Mouse (Mus musculus): ENCODE measurements around the gene Egfem1.

The Egfem1 gene

GRCm38 (mm10) chr3:29342223-29342791 lies 260.5 kb downstream of the Egfem1 start:
- DNase-seq (ENCODE audit: low spot score in 2 of 2), result no peak

GRCm38 (mm10) chr3:29345805-29346204 lies 264.0 kb downstream of the Egfem1 start:
- no peak for DNase-seq (ENCODE audit: low spot score in 2 of 2)

- no peak for DNase-seq (ENCODE audit: low spot score in 2 of 2)
Observed at GRCm38 (mm10) chr3:29366907-29367306, 285.1 kb downstream of the Egfem1 start.

- no peak for DNase-seq (ENCODE audit: low spot score in 2 of 2)
Observed at GRCm38 (mm10) chr3:29370519-29370918, 288.7 kb downstream of the Egfem1 start.

GRCm38 (mm10) chr3:29381255-29381654 lies 299.4 kb downstream of the Egfem1 start:
- no peak for DNase-seq (ENCODE audit: low spot score in 2 of 2)

- peak in 1 of 2 experiments; percentile 17 for DNase-seq (ENCODE audit: low spot score in 2 of 2)
Observed at GRCm38 (mm10) chr3:29399064-29399463, 317.2 kb downstream of the Egfem1 start.

GRCm38 (mm10) chr3:29421634-29422033 lies 339.8 kb downstream of the Egfem1 start:
- DNase-seq (ENCODE audit: low spot score in 2 of 2), result no peak

- no peak for DNase-seq (ENCODE audit: low spot score in 2 of 2)
Observed at GRCm38 (mm10) chr3:29432109-29433091, 350.6 kb downstream of the Egfem1 start.

- DNase-seq (ENCODE audit: low spot score in 2 of 2), result no peak
Observed at GRCm38 (mm10) chr3:29443024-29443423, 361.2 kb downstream of the Egfem1 start.

- DNase-seq (ENCODE audit: low spot score in 2 of 2), result no peak
Observed at GRCm38 (mm10) chr3:29444661-29445060, 362.8 kb downstream of the Egfem1 start.

GRCm38 (mm10) chr3:29446081-29446480 lies 364.3 kb downstream of the Egfem1 start:
- DNase-seq (ENCODE audit: low spot score in 2 of 2), result no peak

GRCm38 (mm10) chr3:29448829-29449406 lies 367.1 kb downstream of the Egfem1 start:
- DNase-seq (ENCODE audit: low spot score in 2 of 2), result no peak

- no peak for DNase-seq (ENCODE audit: low spot score in 2 of 2)
Observed at GRCm38 (mm10) chr3:29498211-29498610, 416.4 kb downstream of the Egfem1 start.

GRCm38 (mm10) chr3:29499188-29499587 lies 417.4 kb downstream of the Egfem1 start:
- DNase-seq (ENCODE audit: low spot score in 2 of 2), result no peak

- no peak for DNase-seq (ENCODE audit: low spot score in 2 of 2)
Observed at GRCm38 (mm10) chr3:29525298-29525962, 443.6 kb downstream of the Egfem1 start.

GRCm38 (mm10) chr3:29525963-29526301 lies 444.1 kb downstream of the Egfem1 start:
- DNase-seq (ENCODE audit: low spot score in 2 of 2), result no peak

GRCm38 (mm10) chr3:29539211-29539610 lies 457.4 kb downstream of the Egfem1 start:
- no peak for DNase-seq (ENCODE audit: low spot score in 2 of 2)

GRCm38 (mm10) chr3:29539902-29540301 lies 458.1 kb downstream of the Egfem1 start:
- peak in 1 of 2 experiments; percentile 7 for DNase-seq (ENCODE audit: low spot score in 2 of 2)

- no peak for DNase-seq (ENCODE audit: low spot score in 2 of 2)
Observed at GRCm38 (mm10) chr3:29541477-29542079, 459.8 kb downstream of the Egfem1 start.

- DNase-seq (ENCODE audit: low spot score in 2 of 2), result no peak
Observed at GRCm38 (mm10) chr3:29544056-29544455, 462.2 kb downstream of the Egfem1 start.

- DNase-seq (ENCODE audit: low spot score in 2 of 2), result no peak
Observed at GRCm38 (mm10) chr3:29563171-29563570, 481.3 kb downstream of the Egfem1 start.
